Mouse (Mus musculus) forebrain, embryonic 16.5 days (tissue): ENCODE results near the gene Rpl29. TPM values are rescaled to one million over a fixed set of nuclear protein-coding genes. Genes with fewer than 3 reads are reported as not detected.
A peak's percentile ranks its signal among the peaks of the same experiment; 100 is the strongest.

Source experiments
- ATAC-seq: fragments of 200-750 bp; cut with Nextera tagmentation; 2 replicates; pipeline ENCODE4 v1.8.0; 2017; ENCODE audit warnings: mild to moderate bottlenecking, moderate library complexity
- H3K27ac ChIP-seq: fragments of 300-500 bp; sonication (generic); 2 replicates; pipeline ENCODE4 v1.5.1; 2014; ENCODE audit warnings: low read length, control low read depth
- H3K27me3 ChIP-seq: fragments of 300-500 bp; sonication (generic); replicated peaks from 2 replicates; pipeline ENCODE4 v1.6.1; 2014; ENCODE audit warnings: low read length; ENCODE audit not compliant: control insufficient read depth, insufficient read depth
- H3K36me3 ChIP-seq: fragments of 300-500 bp; sonication (generic); 2 replicates; pipeline ENCODE4 v1.6.1; 2014; ENCODE audit not compliant: control insufficient read depth, insufficient read depth
- H3K4me1 ChIP-seq: fragments of 300-500 bp; sonication (generic); replicated peaks from 2 replicates; pipeline ENCODE4 v1.6.1; 2014; ENCODE audit warnings: low read length; ENCODE audit not compliant: control insufficient read depth, insufficient read depth
- H3K4me2 ChIP-seq: fragments of 300-500 bp; sonication (generic); 2 replicates; pipeline ENCODE4 v1.6.1; 2014; ENCODE audit warnings: mild to moderate bottlenecking, low read length, control low read depth
- H3K4me3 ChIP-seq: fragments of 300-500 bp; sonication (generic); replicated peaks from 2 replicates; pipeline ENCODE4 v1.5.1; 2014; ENCODE audit warnings: mild to moderate bottlenecking, low read length, control low read depth
- H3K9ac ChIP-seq: fragments of 300-500 bp; sonication (generic); replicated peaks from 2 replicates; pipeline ENCODE4 v1.6.1; 2014; ENCODE audit warnings: low read depth, low read length, control low read depth
- H3K9me3 ChIP-seq: fragments of 300-500 bp; sonication (generic); 2 replicates; pipeline ENCODE4 v1.6.1; 2016; ENCODE audit warnings: low read length; ENCODE audit not compliant: control insufficient read depth
- WGBS: fragments of 180-500 bp; shearing (Covaris S2); extraction: QIAGEN DNeasy Blood & Tissue Kit; methylation state at CpG from one replicate; pipeline ENCODE4 v1.1.7; 2014; 5-methylcytosine and 5-hydroxymethylcytosine counted together
- polyA plus RNA-seq: library from polyadenylated mRNA; unstranded; fragments of >200 nt; fragmentation: Nextera tagmentation; extraction: Ambion mirVana; gene quantifications from 2 replicates; pipeline ENCODE4 v1.2.1, GENCODE M21; 2015

Gene Rpl29
- polyA plus RNA-seq, 1 experiment from 2014 or later: 591 TPM

GRCm38 (mm10) chr9:106474456-106474855 is 45.2 kb downstream of the Rpl29 start:
- no peaks in the 10 kb centered on the region for H3K9me3 ChIP-seq
- peaks cover 20% of the 10 kb centered on the region for H3K4me1 ChIP-seq
- no peak overlapping the region for H3K9ac ChIP-seq
- H3K27ac ChIP-seq: no peak overlapping the region
- no peak overlapping the region for H3K4me3 ChIP-seq
- ATAC-seq: no peak
- 3% methylated on average over 6 of the region's 6 CpGs for WGBS
- H3K36me3 ChIP-seq: no peaks in the 10 kb centered on the region
- H3K4me2 ChIP-seq: no peak overlapping the region
- H3K27me3 ChIP-seq: no peaks in the 10 kb centered on the region

DNA sequence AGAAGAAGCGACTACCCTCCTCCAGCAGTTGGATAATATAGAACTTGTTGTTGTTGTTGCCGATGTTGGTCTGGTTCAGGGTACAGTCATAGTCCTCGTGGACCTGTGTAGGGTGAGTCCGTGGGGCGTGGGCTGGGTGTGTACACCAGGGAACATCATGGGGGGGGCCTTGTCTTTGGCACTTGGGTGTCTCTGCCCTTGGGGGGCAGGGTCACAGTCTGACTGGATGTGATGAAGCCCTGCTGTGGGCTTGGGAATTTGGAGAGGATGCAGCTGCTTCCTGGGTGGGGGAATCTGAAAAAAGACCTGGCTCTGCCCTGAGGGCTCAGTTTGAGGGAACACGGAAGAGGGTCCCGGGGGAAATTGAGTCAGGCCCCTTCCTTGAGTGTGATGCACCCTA is 45.8 kb downstream of the Rpl29 start:
- WGBS: 69% methylated on average over 7 of the region's 7 CpGs
- no peak overlapping the region for H3K27ac ChIP-seq
- ATAC-seq: no peak
- H3K4me3 ChIP-seq: no peak overlapping the region
- H3K9ac ChIP-seq: no peak overlapping the region
- H3K36me3 ChIP-seq: no peaks in the 10 kb centered on the region
- no peaks in the 10 kb centered on the region for H3K27me3 ChIP-seq
- peaks cover 20% of the 10 kb centered on the region for H3K4me1 ChIP-seq
- H3K9me3 ChIP-seq: no peaks in the 10 kb centered on the region
- H3K4me2 ChIP-seq: no peak overlapping the region

DNA sequence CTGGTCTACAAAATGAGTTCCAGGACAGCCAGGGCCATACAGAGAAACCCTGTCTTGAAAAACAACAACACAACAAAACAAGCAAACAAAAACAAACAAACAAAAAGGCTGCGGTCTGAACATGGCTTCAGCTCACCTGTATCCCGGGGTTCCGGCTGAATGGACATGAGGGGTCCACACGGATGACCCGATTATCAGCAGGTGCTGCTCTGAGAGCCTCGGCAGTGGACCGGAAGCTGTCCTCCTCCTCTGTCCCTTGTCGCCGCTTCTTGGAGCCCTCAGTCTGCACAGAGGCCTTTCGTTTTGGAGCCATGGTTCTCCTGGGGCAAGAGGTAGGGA is 46.4 kb downstream of the Rpl29 start, which contains the start of gene Rrp9:
TSS of gene Rrp9 (plus strand) at position 301 of the 339 bp plus-strand sequence.
- Histone ChIP-seq H3K9ac (no peak within 1 kb of the TSS), H3K4me3 (0 out of 2 replicates have a peak within 1 kb of the TSS, but pooled peaks have one; percentile 6), H3K27ac (no peak within 1 kb of the TSS), H3K4me2 (peak within 1 kb of the TSS; percentile 28), H3K4me1 (peaks cover 20% of the 10 kb centered on the region), H3K36me3 (no peaks in the 10 kb centered on the region), H3K9me3 (no peaks in the 10 kb centered on the region), H3K27me3 (no peaks in the 10 kb centered on the region)
- 88% methylated on average over 10 of the region's 10 CpGs for WGBS
- no peak for ATAC-seq

DNA sequence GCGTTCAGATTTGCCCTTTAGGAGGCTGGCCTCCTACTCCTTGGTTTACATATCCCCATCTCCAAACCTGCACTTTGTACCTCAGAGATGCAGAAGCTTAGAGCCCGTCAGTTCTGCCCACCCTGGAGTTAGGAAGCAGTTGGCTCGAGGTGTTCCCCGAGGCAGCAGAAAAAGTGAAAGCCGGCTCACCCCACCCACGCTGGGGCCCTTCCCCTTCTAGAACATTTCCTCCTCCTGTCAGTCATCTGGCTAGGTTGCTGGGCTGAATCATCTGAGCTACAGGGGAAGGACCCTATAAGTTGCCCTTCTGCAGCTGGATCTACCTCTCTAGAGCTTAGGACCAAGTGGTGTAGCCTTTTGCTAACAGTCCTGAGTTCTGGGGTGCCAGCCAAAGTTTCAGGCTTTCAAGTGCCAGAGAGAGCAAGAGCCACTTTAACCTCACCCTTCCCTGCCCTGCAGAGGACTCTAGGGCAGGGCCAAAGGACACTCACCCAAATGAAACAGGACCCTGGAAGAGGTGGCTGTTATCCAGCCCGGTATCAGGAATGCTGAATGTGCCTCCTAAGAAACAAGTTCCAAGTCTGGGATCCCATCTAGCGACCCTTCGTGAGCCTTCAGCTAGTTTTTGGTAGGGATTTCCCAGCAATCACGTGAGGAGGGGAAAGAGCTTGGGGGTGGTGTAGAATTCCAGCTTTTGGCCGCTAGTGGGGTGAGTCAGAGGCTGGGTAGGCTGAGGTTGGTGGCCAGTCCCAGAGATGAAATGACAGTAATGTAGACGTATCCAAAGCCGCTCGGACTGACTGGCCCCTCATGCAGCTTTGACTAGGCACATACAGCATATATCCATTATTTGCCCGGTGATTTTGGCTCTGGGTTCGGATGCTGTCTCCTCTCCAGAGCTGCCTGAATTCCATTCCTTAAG is 47.0 kb downstream of the Rpl29 start:
- peak overlapping the region; percentile 28 for H3K4me2 ChIP-seq
- H3K27ac ChIP-seq: no peak overlapping the region
- no peaks in the 10 kb centered on the region for H3K36me3 ChIP-seq
- 0 out of 2 replicates have a peak overlapping the region, but pooled peaks have one; percentile 6 for H3K4me3 ChIP-seq
- no peak for ATAC-seq
- H3K27me3 ChIP-seq: no peaks in the 10 kb centered on the region
- H3K4me1 ChIP-seq: peaks cover 20% of the 10 kb centered on the region
- 35% methylated on average over 16 of the region's 16 CpGs for WGBS
- H3K9ac ChIP-seq: no peak overlapping the region
- no peaks in the 10 kb centered on the region for H3K9me3 ChIP-seq

DNA sequence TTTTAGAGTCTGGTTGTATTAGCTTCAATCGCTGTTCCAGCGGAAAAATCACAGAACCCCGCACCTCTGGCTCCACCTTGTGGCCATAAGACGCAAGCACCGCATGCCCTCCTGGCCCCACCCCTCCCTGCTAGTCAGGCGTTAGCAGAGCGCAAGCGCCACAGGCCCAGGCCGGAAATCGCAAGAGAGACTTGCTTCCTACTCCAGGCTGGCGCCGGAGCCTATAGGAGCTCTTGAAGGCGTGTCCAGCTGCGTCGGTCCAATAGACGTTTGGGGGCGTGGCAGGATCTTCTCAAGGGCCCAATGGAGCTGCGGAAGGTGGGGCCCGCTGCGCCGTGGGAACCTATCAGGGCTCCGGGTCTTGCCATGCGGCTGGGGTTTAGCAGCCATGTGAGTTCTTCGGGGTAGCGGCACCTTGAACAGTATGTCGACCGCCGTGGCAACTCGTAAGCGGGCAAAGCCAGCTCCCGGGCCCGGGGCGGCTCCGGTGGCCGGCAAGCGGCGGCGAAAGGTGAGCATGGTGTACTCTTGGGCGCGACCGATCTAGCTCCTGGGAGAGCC is 47.8 kb downstream of the Rpl29 start, which contains the start of gene Parp3:
TSS of gene Parp3 (minus strand) at position 26 of the 561 bp plus-strand sequence.
- peaks cover 20% of the 10 kb centered on the region for H3K4me1 ChIP-seq
- H3K27ac ChIP-seq: no peak within 1 kb of the TSS
- H3K27me3 ChIP-seq: no peaks in the 10 kb centered on the region
- H3K4me2 ChIP-seq: peak within 1 kb of the TSS; percentile 77
- H3K4me3 ChIP-seq: peak within 1 kb of the TSS; percentile 66
- peak within 1 kb of the TSS; percentile 56 for H3K9ac ChIP-seq
- H3K36me3 ChIP-seq: no peaks in the 10 kb centered on the region
- peak; percentile 99 for ATAC-seq
- H3K9me3 ChIP-seq: no peaks in the 10 kb centered on the region
- WGBS: under 1% methylated on average over 41 of the region's 41 CpGs

- H3K27ac ChIP-seq: no peak overlapping the region
- peak overlapping the region; percentile 77 for H3K4me2 ChIP-seq
- 5% methylated on average over 16 of the region's 16 CpGs for WGBS
- peaks cover 20% of the 10 kb centered on the region for H3K4me1 ChIP-seq
- H3K4me3 ChIP-seq: peak overlapping the region; percentile 66
- H3K36me3 ChIP-seq: no peaks in the 10 kb centered on the region
- H3K27me3 ChIP-seq: no peaks in the 10 kb centered on the region
- H3K9ac ChIP-seq: peak overlapping the region; percentile 56
- no peaks in the 10 kb centered on the region for H3K9me3 ChIP-seq
- no peak for ATAC-seq
These were observed 48.4 kb downstream of the Rpl29 start for GRCm38 (mm10) chr9:106477649-106478048.

DNA sequence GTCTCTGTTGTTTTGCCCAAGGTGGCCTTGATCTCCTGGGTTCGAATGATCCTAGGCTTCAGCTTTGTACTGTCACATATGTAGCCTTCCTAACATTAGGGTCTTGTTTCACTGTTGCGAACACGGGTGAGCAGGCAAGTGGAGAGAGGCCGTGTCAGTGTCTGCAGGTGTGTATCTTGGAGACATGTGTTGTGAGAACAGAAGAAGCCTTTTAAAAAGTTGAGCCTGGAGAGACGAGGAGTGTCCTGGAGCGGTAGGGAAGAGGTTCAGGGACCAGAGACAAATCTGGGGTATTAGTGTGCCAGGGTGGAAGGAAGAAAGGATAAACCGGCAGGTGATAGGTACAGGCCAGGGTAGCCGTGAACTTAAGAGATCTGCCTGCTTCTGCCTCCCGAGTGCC is 48.8 kb downstream of the Rpl29 start:
- ATAC-seq: no peak
- H3K27me3 ChIP-seq: no peaks in the 10 kb centered on the region
- no peak overlapping the region for H3K27ac ChIP-seq
- peaks cover 20% of the 10 kb centered on the region for H3K4me1 ChIP-seq
- H3K4me3 ChIP-seq: peak overlapping the region; percentile 66
- no peaks in the 10 kb centered on the region for H3K9me3 ChIP-seq
- H3K36me3 ChIP-seq: peaks cover under 1% of the 10 kb centered on the region
- H3K9ac ChIP-seq: no peak overlapping the region
- peak overlapping the region; percentile 77 for H3K4me2 ChIP-seq
- 83% methylated on average over 9 of the region's 9 CpGs for WGBS

DNA sequence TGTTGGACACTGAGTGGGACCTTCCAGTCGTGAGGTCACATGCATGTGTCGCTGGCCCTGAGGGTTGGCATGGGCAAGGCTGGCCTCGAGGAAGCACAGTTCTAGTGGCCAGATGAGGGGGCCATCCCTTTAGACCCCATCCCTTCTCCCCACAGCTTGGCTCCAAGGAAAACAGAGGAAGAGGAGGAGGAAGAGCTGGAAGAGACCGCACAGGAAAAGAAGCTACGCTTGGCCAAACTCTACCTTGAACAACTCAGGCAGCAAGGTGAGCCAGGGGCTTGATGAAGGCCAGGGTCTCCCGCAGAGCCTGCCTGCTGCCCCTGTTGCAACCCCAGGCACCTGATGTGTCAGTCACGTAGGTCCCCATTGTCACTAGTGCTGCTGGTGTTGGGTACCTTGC is 51.3 kb downstream of the Rpl29 start:
- 95% methylated on average over 7 of the region's 7 CpGs for WGBS
- no peak overlapping the region for H3K4me2 ChIP-seq
- no peak overlapping the region for H3K4me3 ChIP-seq
- no peaks in the 10 kb centered on the region for H3K27me3 ChIP-seq
- no peak overlapping the region for H3K27ac ChIP-seq
- no peak overlapping the region for H3K9ac ChIP-seq
- no peaks in the 10 kb centered on the region for H3K9me3 ChIP-seq
- H3K36me3 ChIP-seq: peaks cover 15% of the 10 kb centered on the region
- peaks cover 17% of the 10 kb centered on the region for H3K4me1 ChIP-seq
- no peak for ATAC-seq

- ATAC-seq: no peak
- WGBS: 98% methylated on average over 15 of the region's 15 CpGs
- no peaks in the 10 kb centered on the region for H3K9me3 ChIP-seq
- peaks cover 15% of the 10 kb centered on the region for H3K36me3 ChIP-seq
- no peak overlapping the region for H3K27ac ChIP-seq
- no peak overlapping the region for H3K9ac ChIP-seq
- no peak overlapping the region for H3K4me3 ChIP-seq
- H3K4me2 ChIP-seq: no peak overlapping the region
- H3K27me3 ChIP-seq: no peaks in the 10 kb centered on the region
- H3K4me1 ChIP-seq: peaks cover 17% of the 10 kb centered on the region
These were observed 51.8 kb downstream of the Rpl29 start for GRCm38 (mm10) chr9:106481075-106481474.
